Mouse (Mus musculus) thymus, postnatal 25 days (tissue): Measurements from ENCODE around the gene Atp6v0b.
A peak's percentile ranks its signal among the peaks of the same experiment; 100 is the strongest.

Experiments used
- DNase-seq: peaks from one replicate; pipeline ENCODE4 v3.0.0; 2022

Gene Atp6v0b

GRCm38 (mm10) chr4:117834845-117835530 is 52.1 kb downstream of the Atp6v0b start:
- peak; percentile 30 for DNase-seq

GRCm38 (mm10) chr4:117834457-117834844 is 52.7 kb downstream of the Atp6v0b start, which contains the start of gene Slc6a9:
Slc6a9 (plus strand) TSS chr4:117834506.
- DNase-seq, result no peak
